Mouse (Mus musculus) limb, embryonic 15.5 days (tissue): ENCODE measurements around the gene Usp19. TPM values are rescaled to one million over a fixed set of nuclear protein-coding genes. Genes with fewer than 3 reads are reported as not detected.

Experiments
- ATAC-seq: fragments of 200-750 bp; cut with Nextera tagmentation; 2 replicates; pipeline ENCODE4 v1.8.0; 2017; ENCODE audit warnings: low read depth, moderate TSS enrichment; ENCODE audit not compliant: insufficient number of reproducible peaks, low FRiP score, low TSS enrichment
- H3K27ac ChIP-seq: fragments of 300-500 bp; sonication (generic); 2 replicates; pipeline ENCODE4 v1.5.1; 2015; ENCODE audit warnings: moderate library complexity, mild to moderate bottlenecking, inconsistent platforms
- H3K27me3 ChIP-seq: fragments of 300-500 bp; sonication (generic); 2 replicates; pipeline ENCODE4 v1.6.1; 2015; ENCODE audit warnings: inconsistent platforms
- H3K36me3 ChIP-seq: fragments of 300-500 bp; sonication (generic); 2 replicates; pipeline ENCODE4 v1.6.1; 2015; ENCODE audit warnings: inconsistent platforms
- H3K4me1 ChIP-seq: fragments of 300-500 bp; sonication (generic); 2 replicates; pipeline ENCODE4 v1.6.1; 2015; ENCODE audit warnings: inconsistent platforms
- H3K4me2 ChIP-seq: fragments of 300-500 bp; sonication (generic); 2 replicates; pipeline ENCODE4 v1.6.1; 2015; ENCODE audit warnings: mild to moderate bottlenecking, inconsistent platforms
- H3K4me3 ChIP-seq: fragments of 300-500 bp; sonication (generic); 2 replicates; pipeline ENCODE4 v1.5.1; 2015; ENCODE audit warnings: mild to moderate bottlenecking, inconsistent platforms
- H3K9ac ChIP-seq: fragments of 300-500 bp; sonication (generic); 2 replicates; pipeline ENCODE4 v1.6.1; 2015; ENCODE audit warnings: inconsistent platforms
- H3K9me3 ChIP-seq: fragments of 300-500 bp; sonication (generic); 2 replicates; pipeline ENCODE4 v1.6.1; 2016; ENCODE audit warnings: inconsistent platforms
- WGBS: fragments of 180-500 bp; shearing (Covaris S2); methylation state at CpG from one replicate; pipeline ENCODE4 v1.1.7; 2015; 5-methylcytosine and 5-hydroxymethylcytosine counted together
- polyA plus RNA-seq: library from polyadenylated mRNA; unstranded; fragments of >200 nt; fragmentation: Nextera tagmentation; extraction: Ambion mirVana; gene quantifications from 2 replicates; pipeline ENCODE4 v1.2.1, GENCODE M21; 2015

The Usp19 gene
- polyA plus RNA-seq, 1 experiment from 2014 or later: 61.4 TPM

GRCm38 (mm10) chr9:108516380-108517251 lies 26.2 kb downstream of the Usp19 start, which contains the start of gene Qrich1:
Gene Qrich1, plus strand, starts transcription at chr9:108516806.
- Histone ChIP-seq H3K4me3 (peak within 1 kb of the TSS; percentile 87), H3K9ac (peak within 1 kb of the TSS; percentile 97), H3K36me3 (peaks cover 48% of the 10 kb centered on the region), H3K27me3 (no peaks in the 10 kb centered on the region), H3K4me1 (peaks cover 15% of the 10 kb centered on the region), H3K4me2 (peak within 1 kb of the TSS; percentile 56), H3K9me3 (no peaks in the 10 kb centered on the region), H3K27ac (peak within 1 kb of the TSS; percentile 100)
- WGBS: 1% methylated on average over 55 of the region's 55 CpGs
- peak; percentile 95 for ATAC-seq

GRCm38 (mm10) chr9:108517253-108517930 lies 27.0 kb downstream of the Usp19 start:
- Histone ChIP-seq H3K9me3 (no peaks in the 10 kb centered on the region), H3K27ac (peak overlapping the region; percentile 100), H3K4me3 (peak overlapping the region; percentile 87), H3K4me1 (peaks cover 15% of the 10 kb centered on the region), H3K9ac (peak overlapping the region; percentile 97), H3K4me2 (peak overlapping the region; percentile 56), H3K27me3 (no peaks in the 10 kb centered on the region), H3K36me3 (peaks cover 41% of the 10 kb centered on the region)
- under 1% methylated on average over 94 of the region's 95 CpGs for WGBS
- ATAC-seq: peak; percentile 80

- no peak for ATAC-seq
- WGBS: under 1% methylated on average over 13 of the region's 13 CpGs
Observed at GRCm38 (mm10) chr9:108517931-108518332, 27.5 kb downstream of the Usp19 start.

GRCm38 (mm10) chr9:108521604-108522003 lies 31.2 kb downstream of the Usp19 start:
- Histone ChIP-seq H3K4me1 (peaks cover 13% of the 10 kb centered on the region), H3K36me3 (peaks cover 13% of the 10 kb centered on the region), H3K9me3 (no peaks in the 10 kb centered on the region), H3K4me2 (no peak overlapping the region), H3K9ac (no peak overlapping the region), H3K27ac (no peak overlapping the region), H3K4me3 (no peak overlapping the region), H3K27me3 (no peaks in the 10 kb centered on the region)
- ATAC-seq: no peak
- WGBS: 75% methylated on average over 2 of the region's 2 CpGs

More at GRCm38 (mm10) chr9:108517931-108518332, 27.5 kb downstream of the Usp19 start:
- no peaks in the 10 kb centered on the region for H3K9me3 ChIP-seq
- H3K9ac ChIP-seq: peak overlapping the region; percentile 97
- H3K27me3 ChIP-seq: no peaks in the 10 kb centered on the region
- peaks cover 15% of the 10 kb centered on the region for H3K4me1 ChIP-seq
- peak overlapping the region; percentile 87 for H3K4me3 ChIP-seq
- peak overlapping the region; percentile 100 for H3K27ac ChIP-seq
- peaks cover 35% of the 10 kb centered on the region for H3K36me3 ChIP-seq
- H3K4me2 ChIP-seq: peak overlapping the region; percentile 56

- WGBS: 95% methylated on average over 4 of the region's 4 CpGs
- H3K9me3 ChIP-seq: no peaks in the 10 kb centered on the region
- H3K4me1 ChIP-seq: peaks cover 13% of the 10 kb centered on the region
- H3K4me3 ChIP-seq: no peak overlapping the region
- peaks cover 14% of the 10 kb centered on the region for H3K36me3 ChIP-seq
- no peaks in the 10 kb centered on the region for H3K27me3 ChIP-seq
- no peak overlapping the region for H3K9ac ChIP-seq
- ATAC-seq: no peak
- no peak overlapping the region for H3K27ac ChIP-seq
- H3K4me2 ChIP-seq: no peak overlapping the region
Observed at GRCm38 (mm10) chr9:108523341-108523740, 32.9 kb downstream of the Usp19 start.

- no peaks in the 10 kb centered on the region for H3K27me3 ChIP-seq
- 0 out of 2 replicates have a peak, but pooled peaks cover 2% of the 10 kb centered on the region for H3K4me1 ChIP-seq
- H3K36me3 ChIP-seq: peaks cover 30% of the 10 kb centered on the region
- no peak overlapping the region for H3K27ac ChIP-seq
- no peak overlapping the region for H3K9ac ChIP-seq
- ATAC-seq: no peak
- H3K4me3 ChIP-seq: no peak overlapping the region
- H3K4me2 ChIP-seq: no peak overlapping the region
- H3K9me3 ChIP-seq: no peaks in the 10 kb centered on the region
- 83% methylated on average over 3 of the region's 3 CpGs for WGBS
Observed at GRCm38 (mm10) chr9:108525400-108525799, 35.0 kb downstream of the Usp19 start.

- no peaks in the 10 kb centered on the region for H3K9me3 ChIP-seq
- H3K27ac ChIP-seq: no peak overlapping the region
- H3K4me1 ChIP-seq: no peaks in the 10 kb centered on the region
- no peak overlapping the region for H3K9ac ChIP-seq
- no peak overlapping the region for H3K4me3 ChIP-seq
- H3K27me3 ChIP-seq: no peaks in the 10 kb centered on the region
- 81% methylated on average over 1 of the region's 1 CpGs for WGBS
- H3K4me2 ChIP-seq: no peak overlapping the region
- no peak for ATAC-seq
- H3K36me3 ChIP-seq: peaks cover 70% of the 10 kb centered on the region
Observed at GRCm38 (mm10) chr9:108530954-108531353, 40.6 kb downstream of the Usp19 start.

GRCm38 (mm10) chr9:108531496-108531895 lies 41.1 kb downstream of the Usp19 start:
- WGBS: 89% methylated on average over 1 of the region's 1 CpGs
- Histone ChIP-seq H3K27ac (no peak overlapping the region), H3K27me3 (no peaks in the 10 kb centered on the region), H3K4me3 (no peak overlapping the region), H3K4me2 (no peak overlapping the region), H3K36me3 (peaks cover 75% of the 10 kb centered on the region), H3K9me3 (no peaks in the 10 kb centered on the region), H3K9ac (no peak overlapping the region), H3K4me1 (no peaks in the 10 kb centered on the region)
- no peak for ATAC-seq

- peaks cover 80% of the 10 kb centered on the region for H3K36me3 ChIP-seq
- ATAC-seq: no peak
- no peaks in the 10 kb centered on the region for H3K27me3 ChIP-seq
Observed at GRCm38 (mm10) chr9:108540846-108541245, 50.4 kb downstream of the Usp19 start.

GRCm38 (mm10) chr9:108545986-108546385 lies 55.6 kb downstream of the Usp19 start:
- ATAC-seq: no peak
- 92% methylated on average over 3 of the region's 3 CpGs for WGBS
- H3K36me3 ChIP-seq: peaks cover 84% of the 10 kb centered on the region
- no peaks in the 10 kb centered on the region for H3K27me3 ChIP-seq
- H3K27ac ChIP-seq: no peak overlapping the region
- H3K9ac ChIP-seq: no peak overlapping the region
- no peaks in the 10 kb centered on the region for H3K4me1 ChIP-seq
- H3K9me3 ChIP-seq: no peaks in the 10 kb centered on the region
- H3K4me2 ChIP-seq: no peak overlapping the region
- no peak overlapping the region for H3K4me3 ChIP-seq

More at GRCm38 (mm10) chr9:108540846-108541245, 50.4 kb downstream of the Usp19 start:
- Histone ChIP-seq H3K9me3 (no peaks in the 10 kb centered on the region), H3K27ac (no peak overlapping the region), H3K4me1 (no peaks in the 10 kb centered on the region), H3K4me2 (no peak overlapping the region), H3K4me3 (no peak overlapping the region), H3K9ac (no peak overlapping the region)

- no peaks in the 10 kb centered on the region for H3K9me3 ChIP-seq
- no peak overlapping the region for H3K4me2 ChIP-seq
- peaks cover 78% of the 10 kb centered on the region for H3K36me3 ChIP-seq
- H3K9ac ChIP-seq: no peak overlapping the region
- H3K27me3 ChIP-seq: no peaks in the 10 kb centered on the region
- H3K4me1 ChIP-seq: no peaks in the 10 kb centered on the region
- WGBS: 98% methylated on average over 1 of the region's 1 CpGs
- no peak overlapping the region for H3K4me3 ChIP-seq
- no peak overlapping the region for H3K27ac ChIP-seq
- ATAC-seq: no peak
Observed at GRCm38 (mm10) chr9:108546875-108547274, 56.5 kb downstream of the Usp19 start.
